Mouse (Mus musculus) mouse trophoblast stem cell (cell line): ENCODE data around the gene Asb16.

Experiments used
- in situ Hi-C, 2 experiments: fragments of 300-500 bp; cut with MseI, MboI; formaldehyde crosslinking; loops; 2 replicates in 1 of 2; 3 replicates in 1 of 2; pipeline ENCODE4 v1.15.1; 2025

The Asb16 gene

GRCm38 (mm10) chr11:102268520-102269244, at the start of gene Asb16:
Gene Asb16 (plus strand): TSS chr11:102268743.
- in situ Hi-C loops: no loop called here

- in situ Hi-C loops: no loop called here
These were observed 49.8 kb upstream of the Asb16 start for GRCm38 (mm10) chr11:102218783-102219182.

- in situ Hi-C loops: no loop called here
These were observed 49.1 kb upstream of the Asb16 start for GRCm38 (mm10) chr11:102219247-102219993.

- in situ Hi-C loops: no loop called here
These were observed 48.6 kb upstream of the Asb16 start for GRCm38 (mm10) chr11:102219994-102220346.

- in situ Hi-C loops: no loop called here
These were observed 48.1 kb upstream of the Asb16 start for GRCm38 (mm10) chr11:102220451-102220850.

GRCm38 (mm10) chr11:102221243-102221953, 47.1 kb upstream of the Asb16 start:
- in situ Hi-C loops: no loop called here

- in situ Hi-C loops: no loop called here
These were observed 46.6 kb upstream of the Asb16 start for GRCm38 (mm10) chr11:102221954-102222351.

- in situ Hi-C loops: no loop called here
These were observed 45.4 kb upstream of the Asb16 start for GRCm38 (mm10) chr11:102223166-102223565.

GRCm38 (mm10) chr11:102224686-102225085, 43.9 kb upstream of the Asb16 start:
- in situ Hi-C loops: no loop called here

GRCm38 (mm10) chr11:102225221-102225620, 43.3 kb upstream of the Asb16 start:
- in situ Hi-C loops: no loop called here

- in situ Hi-C loops: no loop called here
These were observed 42.2 kb upstream of the Asb16 start for GRCm38 (mm10) chr11:102226067-102226978.

GRCm38 (mm10) chr11:102227270-102228190, 41.0 kb upstream of the Asb16 start:
- in situ Hi-C loops: no loop called here

GRCm38 (mm10) chr11:102228191-102228545, 40.4 kb upstream of the Asb16 start:
- in situ Hi-C loops: no loop called here

GRCm38 (mm10) chr11:102228646-102229268, 39.8 kb upstream of the Asb16 start:
- in situ Hi-C loops: no loop called here

GRCm38 (mm10) chr11:102229331-102229953, 39.1 kb upstream of the Asb16 start:
- in situ Hi-C loops: no loop called here

GRCm38 (mm10) chr11:102230006-102230741, 38.4 kb upstream of the Asb16 start, which contains the start of gene Hdac5:
Gene Hdac5 (minus strand): TSS chr11:102230166.
- in situ Hi-C loops: no loop called here

GRCm38 (mm10) chr11:102236022-102236421, 32.5 kb upstream of the Asb16 start:
- in situ Hi-C loops: no loop called here

- in situ Hi-C loops: no loop called here
These were observed 27.9 kb upstream of the Asb16 start for GRCm38 (mm10) chr11:102240636-102241035.

GRCm38 (mm10) chr11:102241246-102241645, 27.3 kb upstream of the Asb16 start:
- in situ Hi-C loops: no loop called here
